Mouse (Mus musculus) frontal cortex, postnatal 14 days (tissue): ENCODE measurements around the gene Olfr1205.

Experiments used
- DNase-seq, 2 experiments: peaks; one replicate each; pipeline ENCODE4 v3.0.0; 2022; ENCODE audit warnings: low spot score in 2 of 2

Gene Olfr1205

DNA sequence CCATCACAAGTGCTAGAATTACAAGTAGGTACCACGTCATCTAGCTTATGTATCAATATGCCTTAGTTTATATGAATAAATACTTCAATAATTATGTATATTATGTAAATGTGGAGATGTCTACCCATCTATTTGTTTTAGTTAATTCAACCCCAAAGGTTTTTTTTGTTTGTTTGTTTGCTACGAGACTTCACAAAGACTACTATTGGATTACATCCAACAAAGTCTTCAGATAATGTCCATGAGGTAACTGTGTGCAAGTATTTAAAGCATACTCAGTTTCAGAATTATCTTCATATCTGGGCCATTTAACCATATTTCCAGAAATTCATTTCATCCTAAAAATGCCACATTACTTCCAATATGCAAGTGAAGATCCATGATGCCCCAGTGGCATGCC is at the start of gene Olfr1205:
Gene Olfr1205, plus strand, starts transcription at position 301 of the 400 bp plus-strand sequence.
- no peak for DNase-seq

- DNase-seq = no peak
Observed at GRCm38 (mm10) chr2:88792736-88793135, 36.8 kb upstream of the Olfr1205 start, which contains the start of gene Olfr1201. TSS of gene Olfr1201 (plus strand) at chr2:88793036.

DNA sequence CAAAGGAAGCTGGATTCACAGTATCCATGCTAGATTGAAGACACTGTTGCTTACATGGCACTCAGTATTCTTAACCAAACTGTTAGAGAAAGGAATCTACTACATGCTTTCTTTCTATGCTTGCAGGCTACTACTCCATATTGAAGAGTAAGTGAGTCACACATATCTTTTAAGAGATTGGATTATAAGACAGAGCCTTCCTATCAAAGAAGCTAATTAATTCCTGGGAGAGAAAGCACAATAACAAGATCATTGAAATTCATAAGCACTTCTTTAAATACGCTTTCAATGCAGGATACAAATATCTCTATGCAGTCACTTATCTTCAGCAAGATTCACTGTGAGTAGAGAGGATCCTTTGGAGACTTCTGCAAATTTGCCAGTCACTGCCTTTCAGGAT is 15.3 kb upstream of the Olfr1205 start, which contains the start of gene Olfr1202:
Gene Olfr1202, plus strand, starts transcription at position 301 of the 400 bp plus-strand sequence.
- DNase-seq = no peak

DNA sequence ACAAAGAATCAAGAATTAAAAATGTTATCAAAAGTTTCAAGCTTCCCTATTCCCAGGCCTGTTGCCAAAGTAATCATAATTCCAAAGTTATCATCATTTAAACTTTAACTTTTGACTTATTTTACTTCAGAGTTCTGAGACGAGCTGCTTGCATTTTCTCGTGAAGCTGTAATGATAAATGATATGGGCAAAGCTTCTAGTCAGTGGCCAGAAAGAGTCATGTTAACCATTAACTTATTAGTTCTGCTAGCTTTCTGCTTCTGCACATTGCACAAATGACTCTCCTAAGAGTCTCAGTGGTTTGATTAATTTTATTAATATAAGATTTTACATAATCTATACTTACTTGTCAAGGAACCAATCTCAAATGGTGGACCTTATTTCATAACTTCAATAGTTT is 8.9 kb downstream of the Olfr1205 start:
- DNase-seq = no peak

- no peak for DNase-seq
Observed at GRCm38 (mm10) chr2:88848992-88849391, 19.5 kb downstream of the Olfr1205 start, which contains the start of gene Olfr1204. TSS of gene Olfr1204 (plus strand) at chr2:88849292.

- DNase-seq = no peak
Observed at GRCm38 (mm10) chr2:88862931-88863330, 33.4 kb downstream of the Olfr1205 start, which contains the start of gene Olfr1206. TSS of gene Olfr1206 (plus strand) at chr2:88863231.
